Mouse (Mus musculus): ENCODE results near the gene Ywhag.

- TF ChIP-seq CEBPB (IDR thresholded peaks at IDR 0.05; ENCODE audit: insufficient read depth, poor library complexity, severe bottlenecking) (no peak), POLR2A (IDR thresholded peaks at IDR 0.05; ENCODE audit: insufficient read length, low read depth) (no peak), SRF (IDR thresholded peaks at IDR 0.05; ENCODE audit: control insufficient read depth, insufficient read length, low read depth) (no peak), USF1 (IDR thresholded peaks at IDR 0.05; ENCODE audit: low read depth) (no peak), TCF3 (IDR thresholded peaks at IDR 0.05; ENCODE audit: insufficient read length, low read depth) (no peak), MYOG (IDR thresholded peaks at IDR 0.05; ENCODE audit: control insufficient read depth in 1 of 3, insufficient read depth in 1 of 3, insufficient read length in 2 of 3, low read depth in 2 of 3) (peak in 2 of 3 experiments; percentile 24 to 58), TCF12 (IDR thresholded peaks at IDR 0.05; ENCODE audit: insufficient read depth, poor library complexity, severe bottlenecking) (no peak), REST (IDR thresholded peaks at IDR 0.05; ENCODE audit: insufficient read depth, insufficient read length) (no peak), MAX (IDR thresholded peaks at IDR 0.05; ENCODE audit: low read depth) (no peak), MYOD1 (IDR thresholded peaks at IDR 0.05; ENCODE audit: control insufficient read depth in 1 of 3, insufficient read length in 2 of 3, low read depth in 2 of 3) (peak in 2 of 3 experiments; percentile 15 to 57), POLR2AphosphoS2 (IDR thresholded peaks at IDR 0.05; ENCODE audit: insufficient read length, low read depth) (no peak)
Observed at GRCm38 (mm10) chr5:135907256-135907655, 27.2 kb downstream of the Ywhag start.
